11 mouse cellular contexts compared by ENCODE assay signal in the genomic region with DNA sequence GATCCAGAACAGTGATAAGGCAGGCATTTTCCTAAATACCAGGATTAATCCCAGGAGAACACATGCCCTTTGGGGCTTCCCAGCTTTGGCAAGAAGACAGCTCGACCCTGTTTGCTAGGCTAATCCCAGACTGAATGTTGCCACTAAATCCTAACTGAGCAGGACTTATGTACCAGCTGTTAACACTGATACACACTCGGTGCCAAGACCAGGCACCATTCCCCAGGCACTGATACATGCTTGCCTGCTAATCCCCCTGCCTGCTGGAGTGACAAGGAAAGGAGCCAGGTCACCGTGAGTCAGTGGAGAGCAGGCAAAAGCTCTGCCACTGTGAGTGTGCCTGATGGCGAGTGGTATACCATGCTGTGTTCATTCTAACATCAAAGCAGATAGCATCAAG.
DNase-seq lines count a peak whose midpoint lies in the region; ATAC-seq and TF ChIP-seq lines count a peak whose summit lies in the region.
"Had no signal": no experiment of that assay in that cellular context is flagged by ENCODE, and none has a peak within 500 bp of the region (broad histone marks: within the 10 kb centered on the region; RNA-seq: fewer than 3 reads in every experiment).

No protein-coding gene starts in this region.

- DNase-seq in cerebellum, adult 11 months: peak; percentile 3
- no peak for DNase-seq in cerebellum, adult 11-12 months
- DNase-seq in heart, postnatal 0 days (ENCODE audit: low spot score): peak; percentile 15
- DNase-seq in heart, adult 11 months: no peak
- no peak for DNase-seq in spleen, adult 12 weeks (ENCODE audit: low spot score)
- no peak for DNase-seq in left cerebral cortex, postnatal 36 days (ENCODE audit: low spot score in 2 of 2)

- no peaks in the 10 kb centered on the region for H3K4me1 ChIP-seq in heart, postnatal 0 days (ENCODE audit: control insufficient read depth, insufficient read depth)
- H3K4me1 ChIP-seq in hindbrain, embryonic 12.5 days: peaks cover 18% of the 10 kb centered on the region
- peaks cover 2% of the 10 kb centered on the region; the same call in 1 of the 2 replicates for H3K4me1 ChIP-seq in midbrain, embryonic 16.5 days (ENCODE audit: control insufficient read depth, insufficient read depth, low read length)
- H3K4me1 ChIP-seq: intestine, embryonic 15.5 days had no signal

- H3K9ac ChIP-seq in heart, postnatal 0 days (replicated peaks; ENCODE audit: low read depth, low read length): no peak overlapping the region
- H3K9ac ChIP-seq in hindbrain, embryonic 12.5 days: no peak overlapping the region
- H3K9ac ChIP-seq in midbrain, embryonic 16.5 days (ENCODE audit: low read depth, low read length): no peak overlapping the region
- H3K9ac ChIP-seq: embryonic facial prominence, embryonic 12.5 days; intestine, embryonic 15.5 days; liver, embryonic 14.5 days had no signal

- peak; percentile 39; the same call in 1 of the 2 replicates for ATAC-seq in heart, postnatal 0 days (ENCODE audit: insufficient read depth, low read depth)
- 0 out of 2 replicates have a peak, but pooled peaks have one; percentile 46 for ATAC-seq in hindbrain, embryonic 12.5 days (ENCODE audit: low FRiP score)
- peak; percentile 84 for ATAC-seq in midbrain, embryonic 16.5 days
- ATAC-seq: intestine, embryonic 15.5 days had no signal

- TF ChIP-seq CTCF in heart, postnatal 0 days (IDR thresholded peaks at IDR 0.05; ENCODE audit: low read depth): no peak

- no peak overlapping the region for H3K27ac ChIP-seq in heart, postnatal 0 days (ENCODE audit: low read depth)
- peak overlapping the region; percentile 40; the same call in 1 of the 2 replicates for H3K27ac ChIP-seq in hindbrain, embryonic 12.5 days
- H3K27ac ChIP-seq in midbrain, embryonic 16.5 days (ENCODE audit: low read length): no peak overlapping the region
- H3K27ac ChIP-seq: embryonic facial prominence, embryonic 12.5 days; intestine, embryonic 15.5 days; liver, embryonic 14.5 days had no signal

- no peaks in the 10 kb centered on the region for H3K36me3 ChIP-seq in heart, postnatal 0 days (replicated peaks; ENCODE audit: control insufficient read depth, insufficient read depth, low read length)
- no peaks in the 10 kb centered on the region for H3K36me3 ChIP-seq in hindbrain, embryonic 12.5 days
- H3K36me3 ChIP-seq in midbrain, embryonic 16.5 days (ENCODE audit: control insufficient read depth, insufficient read depth, low read length): no peaks in the 10 kb centered on the region
- H3K36me3 ChIP-seq: embryonic facial prominence, embryonic 12.5 days; intestine, embryonic 15.5 days had no signal

- no peak overlapping the region for H3K4me3 ChIP-seq in heart, postnatal 0 days (ENCODE audit: low read depth, low read length)
- H3K4me3 ChIP-seq in hindbrain, embryonic 12.5 days: no peak overlapping the region
- no peak overlapping the region for H3K4me3 ChIP-seq in midbrain, embryonic 16.5 days (ENCODE audit: low read depth, low read length)
- H3K4me3 ChIP-seq: embryonic facial prominence, embryonic 12.5 days; intestine, embryonic 15.5 days had no signal

- H3K9me3 ChIP-seq in heart, postnatal 0 days (replicated peaks; ENCODE audit: control insufficient read depth, low read length): no peaks in the 10 kb centered on the region
- H3K9me3 ChIP-seq in hindbrain, embryonic 12.5 days (replicated peaks): no peaks in the 10 kb centered on the region
- no peaks in the 10 kb centered on the region for H3K9me3 ChIP-seq in midbrain, embryonic 16.5 days (replicated peaks; ENCODE audit: control insufficient read depth, low read length, poor library complexity, severe bottlenecking)
- H3K9me3 ChIP-seq: embryonic facial prominence, embryonic 12.5 days; intestine, embryonic 15.5 days had no signal

- 28% methylated on average over 4 of the region's 4 CpGs for WGBS in heart, postnatal 0 days
- WGBS in hindbrain, embryonic 12.5 days: 43% methylated on average over 4 of the region's 4 CpGs
- WGBS in midbrain, embryonic 16.5 days: 12% methylated on average over 4 of the region's 4 CpGs

- H3K4me2 ChIP-seq in heart, postnatal 0 days (ENCODE audit: low read depth, low read length): no peak overlapping the region
- no peak overlapping the region for H3K4me2 ChIP-seq in hindbrain, embryonic 12.5 days (replicated peaks)
- no peak overlapping the region for H3K4me2 ChIP-seq in midbrain, embryonic 16.5 days (ENCODE audit: low read length)
- H3K4me2 ChIP-seq: embryonic facial prominence, embryonic 12.5 days; intestine, embryonic 15.5 days had no signal

- intact Hi-C loops in left cerebral cortex, postnatal 36 days (cut with DNase I): no loop called here

- TF ChIP-seq EP300 in heart, postnatal 0 days (IDR thresholded peaks at IDR 0.05; ENCODE audit: low read depth): no peak

- no peaks in the 10 kb centered on the region for H3K27me3 ChIP-seq in heart, postnatal 0 days (ENCODE audit: control insufficient read depth, insufficient read depth, low read length)
- H3K27me3 ChIP-seq in hindbrain, embryonic 12.5 days: no peaks in the 10 kb centered on the region
- no peaks in the 10 kb centered on the region for H3K27me3 ChIP-seq in midbrain, embryonic 16.5 days (ENCODE audit: control insufficient read depth, insufficient read depth, low read depth, low read length)
- H3K27me3 ChIP-seq: embryonic facial prominence, embryonic 12.5 days; intestine, embryonic 15.5 days had no signal

Comparison
In these comparisons a context has a peak if more than half of its experiments do, and no peak if none do; other contexts are left out.
1. DNase-seq: peak in cerebellum, adult 11 months (single experiment) and heart, postnatal 0 days (single experiment); none in cerebellum, adult 11-12 months (single experiment), heart, adult 11 months (single experiment), spleen, adult 12 weeks (single experiment) and left cerebral cortex, postnatal 36 days (0 of 2).
2. Peak in every context shown above with its lines, with median percentiles within 50 percentile points of each other: ATAC-seq.